Mouse (Mus musculus) limb, embryonic 10.5 days (tissue): Measurements from ENCODE around the gene Nos1ap. TPM values are rescaled to one million over a fixed set of nuclear protein-coding genes. Genes with fewer than 3 reads are reported as not detected.

ENCODE experiments used
- DNase-seq: peaks from one replicate; pipeline ENCODE4 v3.0.0-alpha.2; 2017; ENCODE audit warnings: low spot score
- H3K27ac ChIP-seq: fragments of 300-500 bp; sonication (generic); 2 replicates; pipeline ENCODE4 v1.5.1; 2016; ENCODE audit warnings: mild to moderate bottlenecking
- H3K27me3 ChIP-seq: fragments of 300-500 bp; sonication (generic); 2 replicates; pipeline ENCODE4 v1.6.1; 2016; ENCODE audit warnings: low read depth, mild to moderate bottlenecking; ENCODE audit not compliant: poor library complexity, severe bottlenecking
- H3K36me3 ChIP-seq: fragments of 300-500 bp; sonication (generic); 2 replicates; pipeline ENCODE4 v1.6.1; 2016; ENCODE audit warnings: mild to moderate bottlenecking, moderate library complexity
- H3K4me1 ChIP-seq: fragments of 300-500 bp; sonication (generic); 2 replicates; pipeline ENCODE4 v1.6.1; 2016
- H3K4me3 ChIP-seq: fragments of 300-500 bp; sonication (generic); 2 replicates; pipeline ENCODE4 v1.5.1; 2016; ENCODE audit warnings: mild to moderate bottlenecking, moderate library complexity
- H3K9me3 ChIP-seq: fragments of 300-500 bp; sonication (generic); replicated peaks from 2 replicates; pipeline ENCODE4 v1.6.1; 2016; ENCODE audit warnings: mild to moderate bottlenecking
- WGBS: fragments of 180-500 bp; shearing (Covaris S2); methylation state at CpG from one replicate; pipeline ENCODE4 v1.1.7; 2016; 5-methylcytosine and 5-hydroxymethylcytosine counted together
- polyA plus RNA-seq: library from polyadenylated mRNA; unstranded; fragments of >200 nt; fragmentation: Nextera tagmentation; extraction: Ambion mirVana; gene quantifications from 2 replicates; pipeline ENCODE4 v1.2.1, GENCODE M21; 2016

Nos1ap gene
- polyA plus RNA-seq, 1 experiment from 2014 or later: 5.1 TPM

- Histone ChIP-seq H3K27me3 (no peaks in the 10 kb centered on the region), H3K9me3 (no peaks in the 10 kb centered on the region), H3K27ac (peak overlapping the region; percentile 75), H3K4me1 (peaks cover 29% of the 10 kb centered on the region), H3K4me3 (no peak overlapping the region), H3K36me3 (no peaks in the 10 kb centered on the region)
- WGBS: 53% methylated on average over 6 of the region's 6 CpGs
- peak; percentile 48 for DNase-seq
Observed at GRCm38 (mm10) chr1:170521520-170522205, 68.0 kb downstream of the Nos1ap start.

- Histone ChIP-seq H3K4me3 (no peak overlapping the region), H3K36me3 (no peaks in the 10 kb centered on the region), H3K27ac (peak overlapping the region; percentile 75; the same call in 1 of the 2 replicates), H3K4me1 (peaks cover 29% of the 10 kb centered on the region), H3K27me3 (no peaks in the 10 kb centered on the region), H3K9me3 (no peaks in the 10 kb centered on the region)
- WGBS: 91% methylated on average over 4 of the region's 4 CpGs
- no peak for DNase-seq
Observed at GRCm38 (mm10) chr1:170520206-170520605, 69.5 kb downstream of the Nos1ap start.

- H3K36me3 ChIP-seq: no peaks in the 10 kb centered on the region
- no peak overlapping the region for H3K4me3 ChIP-seq
- H3K4me1 ChIP-seq: peaks cover 34% of the 10 kb centered on the region
- DNase-seq: no peak
- H3K9me3 ChIP-seq: no peaks in the 10 kb centered on the region
- H3K27ac ChIP-seq: no peak overlapping the region
- no peaks in the 10 kb centered on the region for H3K27me3 ChIP-seq
- WGBS: 91% methylated on average over 7 of the region's 7 CpGs
Observed at GRCm38 (mm10) chr1:170519631-170520030, 70.0 kb downstream of the Nos1ap start.

GRCm38 (mm10) chr1:170516182-170516581, 73.5 kb downstream of the Nos1ap start:
- no peaks in the 10 kb centered on the region for H3K9me3 ChIP-seq
- no peaks in the 10 kb centered on the region for H3K36me3 ChIP-seq
- WGBS: 92% methylated on average over 6 of the region's 6 CpGs
- H3K27ac ChIP-seq: no peak overlapping the region
- DNase-seq: no peak
- no peak overlapping the region for H3K4me3 ChIP-seq
- no peaks in the 10 kb centered on the region for H3K27me3 ChIP-seq
- peaks cover 43% of the 10 kb centered on the region for H3K4me1 ChIP-seq

GRCm38 (mm10) chr1:170515455-170515854, 74.2 kb downstream of the Nos1ap start:
- Histone ChIP-seq H3K36me3 (no peaks in the 10 kb centered on the region), H3K4me1 (peaks cover 36% of the 10 kb centered on the region), H3K4me3 (no peak overlapping the region), H3K27ac (no peak overlapping the region), H3K27me3 (no peaks in the 10 kb centered on the region), H3K9me3 (no peaks in the 10 kb centered on the region)
- no peak for DNase-seq
- 73% methylated on average over 1 of the region's 1 CpGs for WGBS

GRCm38 (mm10) chr1:170514226-170514625, 75.4 kb downstream of the Nos1ap start:
- peak overlapping the region; percentile 14; the same call in 1 of the 2 replicates for H3K27ac ChIP-seq
- H3K27me3 ChIP-seq: no peaks in the 10 kb centered on the region
- DNase-seq: no peak
- H3K36me3 ChIP-seq: no peaks in the 10 kb centered on the region
- WGBS: 83% methylated on average over 12 of the region's 12 CpGs
- no peak overlapping the region for H3K4me3 ChIP-seq
- peaks cover 33% of the 10 kb centered on the region for H3K4me1 ChIP-seq
- H3K9me3 ChIP-seq: no peaks in the 10 kb centered on the region

GRCm38 (mm10) chr1:170512429-170513097, 77.1 kb downstream of the Nos1ap start:
- no peaks in the 10 kb centered on the region for H3K36me3 ChIP-seq
- DNase-seq: no peak
- H3K4me3 ChIP-seq: no peak overlapping the region
- no peaks in the 10 kb centered on the region for H3K9me3 ChIP-seq
- peaks cover 33% of the 10 kb centered on the region for H3K4me1 ChIP-seq
- H3K27me3 ChIP-seq: no peaks in the 10 kb centered on the region
- WGBS: 49% methylated on average over 3 of the region's 3 CpGs
- H3K27ac ChIP-seq: no peak overlapping the region

GRCm38 (mm10) chr1:170510595-170511240, 78.9 kb downstream of the Nos1ap start:
- DNase-seq: no peak
- WGBS: 87% methylated on average over 3 of the region's 3 CpGs
- Histone ChIP-seq H3K27ac (no peak overlapping the region), H3K4me1 (peaks cover 36% of the 10 kb centered on the region), H3K4me3 (no peak overlapping the region), H3K27me3 (no peaks in the 10 kb centered on the region), H3K36me3 (no peaks in the 10 kb centered on the region), H3K9me3 (no peaks in the 10 kb centered on the region)

- Histone ChIP-seq H3K27ac (no peak overlapping the region), H3K4me1 (peaks cover 26% of the 10 kb centered on the region), H3K4me3 (no peak overlapping the region), H3K9me3 (no peaks in the 10 kb centered on the region), H3K36me3 (no peaks in the 10 kb centered on the region), H3K27me3 (0 out of 2 replicates have a peak, but pooled peaks cover 4% of the 10 kb centered on the region)
- WGBS: 64% methylated on average over 6 of the region's 6 CpGs
- no peak for DNase-seq
Observed at GRCm38 (mm10) chr1:170506309-170506708, 83.4 kb downstream of the Nos1ap start.

GRCm38 (mm10) chr1:170505107-170505506, 84.6 kb downstream of the Nos1ap start:
- 0 out of 2 replicates have a peak, but pooled peaks cover 4% of the 10 kb centered on the region for H3K27me3 ChIP-seq
- H3K4me3 ChIP-seq: no peak overlapping the region
- peaks cover 36% of the 10 kb centered on the region for H3K4me1 ChIP-seq
- no peaks in the 10 kb centered on the region for H3K9me3 ChIP-seq
- no peaks in the 10 kb centered on the region for H3K36me3 ChIP-seq
- H3K27ac ChIP-seq: no peak overlapping the region
- WGBS: 66% methylated on average over 3 of the region's 3 CpGs
- no peak for DNase-seq

GRCm38 (mm10) chr1:170504378-170504777, 85.3 kb downstream of the Nos1ap start:
- 90% methylated on average over 4 of the region's 4 CpGs for WGBS

GRCm38 (mm10) chr1:170503277-170503739, 86.4 kb downstream of the Nos1ap start:
- Histone ChIP-seq H3K36me3 (no peaks in the 10 kb centered on the region), H3K9me3 (no peaks in the 10 kb centered on the region), H3K4me3 (no peak overlapping the region), H3K4me1 (peaks cover 54% of the 10 kb centered on the region), H3K27me3 (0 out of 2 replicates have a peak, but pooled peaks cover 4% of the 10 kb centered on the region), H3K27ac (peak overlapping the region; percentile 21; the same call in 1 of the 2 replicates)
- no peak for DNase-seq
- 31% methylated on average over 4 of the region's 4 CpGs for WGBS

More at GRCm38 (mm10) chr1:170504378-170504777, 85.3 kb downstream of the Nos1ap start:
- no peak overlapping the region for H3K27ac ChIP-seq
- H3K9me3 ChIP-seq: no peaks in the 10 kb centered on the region
- H3K27me3 ChIP-seq: 0 out of 2 replicates have a peak, but pooled peaks cover 4% of the 10 kb centered on the region
- DNase-seq: no peak
- H3K4me3 ChIP-seq: no peak overlapping the region
- H3K4me1 ChIP-seq: peaks cover 43% of the 10 kb centered on the region
- H3K36me3 ChIP-seq: no peaks in the 10 kb centered on the region
